Mouse (Mus musculus) kidney, adult 2 months (tissue): ENCODE results near the gene Mindy2. TPM values are rescaled to one million over a fixed set of nuclear protein-coding genes. Genes with fewer than 3 reads are reported as not detected.

Experiments used
- DNase-seq: peaks from one replicate; pipeline ENCODE4 v3.0.0; 2021
- H3K27ac ChIP-seq: fragments of 200-500 bp; 2 replicates; pipeline ENCODE4 v1.5.1; 2012; ENCODE audit warnings: low read depth, low read length, control low read depth, inconsistent platforms; ENCODE audit not compliant: insufficient read depth
- H3K27me3 ChIP-seq: fragments of 200-500 bp; replicated peaks from 2 replicates; pipeline ENCODE4 v1.6.1; 2012; ENCODE audit warnings: mild to moderate bottlenecking, moderate library complexity, low read length, inconsistent platforms; ENCODE audit not compliant: control insufficient read depth, insufficient read depth
- H3K36me3 ChIP-seq: fragments of 200-500 bp; 2 replicates; pipeline ENCODE4 v1.6.1; 2012; ENCODE audit warnings: mild to moderate bottlenecking, moderate library complexity, low read length, inconsistent platforms; ENCODE audit not compliant: control insufficient read depth, insufficient read depth
- H3K4me1 ChIP-seq: fragments of 200-500 bp; 2 replicates; pipeline ENCODE4 v1.6.1; 2011; ENCODE audit warnings: low read length; ENCODE audit not compliant: control insufficient read depth, insufficient read depth
- H3K4me3 ChIP-seq: fragments of 200-500 bp; 2 replicates; pipeline ENCODE4 v1.5.1; 2011; ENCODE audit warnings: mild to moderate bottlenecking, low read depth, low read length, control low read depth; ENCODE audit not compliant: insufficient read depth
- CTCF ChIP-seq: fragments of 200-500 bp; conservative IDR thresholded peaks from 2 replicates; pipeline ENCODE4 v1.5.1; 2011; ENCODE audit warnings: low read depth, mild to moderate bottlenecking, control low read depth, low read length, moderate library complexity, mixed read lengths; ENCODE audit not compliant: insufficient read depth, insufficient read length
- POLR2A ChIP-seq: fragments of 200-500 bp; IDR thresholded peaks from one replicate; pipeline ENCODE4 v1.6.1; 2011; ENCODE audit warnings: low read depth, low read length, control low read depth
- WGBS: fragments of 180-500 bp; shearing (Covaris S2); methylation state at CpG from one replicate; pipeline ENCODE4 v1.1.7; 2018; 5-methylcytosine and 5-hydroxymethylcytosine counted together
- polyA plus RNA-seq: library from polyadenylated mRNA; depleted of rRNA; stranded (reverse); fragments of >200 nt; gene quantifications from 2 replicates; pipeline ENCODE4 v1.2.3, GENCODE M21; 2012

Gene Mindy2
- polyA plus RNA-seq, 1 experiment = 10.0 TPM

DNA sequence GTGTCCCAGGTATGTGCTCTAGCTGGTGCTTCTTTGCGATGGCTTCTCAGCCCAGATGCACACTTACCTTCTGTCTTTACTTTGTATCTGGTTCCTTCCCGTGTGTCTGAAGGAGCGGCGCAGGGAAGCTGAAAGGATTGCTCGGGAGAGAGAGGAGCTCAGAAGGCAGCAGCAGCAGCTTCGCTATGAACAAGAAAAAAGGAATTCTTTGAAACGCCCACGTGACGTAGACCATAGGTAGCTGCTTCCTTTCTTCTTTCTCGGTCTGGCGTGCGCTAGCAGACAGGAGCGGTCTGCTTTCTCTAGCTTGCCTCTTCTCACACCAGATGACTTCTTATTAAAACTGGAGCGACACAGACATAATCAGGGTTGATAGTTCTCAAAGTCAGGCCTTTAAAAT is 72.3 kb downstream of the Mindy2 start:
- Histone ChIP-seq H3K4me3 (no peak overlapping the region), H3K27me3 (no peaks in the 10 kb centered on the region), H3K36me3 (peaks cover 14% of the 10 kb centered on the region), H3K4me1 (no peaks in the 10 kb centered on the region), H3K27ac (no peak overlapping the region)
- TF ChIP-seq CTCF = no peak
- TF ChIP-seq POLR2A = no peak
- DNase-seq = no peak
- WGBS = 93% methylated on average over 14 of the region's 14 CpGs

DNA sequence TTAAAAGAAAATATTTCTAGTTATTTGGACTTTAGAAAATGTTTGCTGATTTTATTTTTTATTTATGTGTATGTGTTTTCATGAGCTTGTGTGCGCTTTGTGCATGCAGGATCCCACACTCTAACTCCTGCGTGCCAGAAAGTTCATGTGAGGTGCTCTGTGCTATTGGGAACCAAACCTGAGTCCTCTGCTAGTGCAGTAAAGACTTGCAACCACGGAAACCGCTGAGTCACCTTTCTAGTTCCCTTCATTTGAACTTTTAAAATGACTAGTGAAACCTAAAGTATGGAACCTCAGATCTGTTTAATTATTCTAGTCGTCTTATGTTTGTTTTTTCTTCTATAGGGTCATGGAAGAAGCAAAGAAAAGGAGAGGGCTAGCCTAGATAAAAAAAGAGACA is 76.0 kb downstream of the Mindy2 start:
- DNase-seq = no peak
- Histone ChIP-seq H3K27me3 (no peaks in the 10 kb centered on the region), H3K27ac (no peak overlapping the region), H3K4me1 (no peaks in the 10 kb centered on the region), H3K4me3 (no peak overlapping the region), H3K36me3 (peaks cover 12% of the 10 kb centered on the region)
- 84% methylated on average over 5 of the region's 5 CpGs for WGBS
- TF ChIP-seq POLR2A = no peak
- no peak for TF ChIP-seq CTCF

DNA sequence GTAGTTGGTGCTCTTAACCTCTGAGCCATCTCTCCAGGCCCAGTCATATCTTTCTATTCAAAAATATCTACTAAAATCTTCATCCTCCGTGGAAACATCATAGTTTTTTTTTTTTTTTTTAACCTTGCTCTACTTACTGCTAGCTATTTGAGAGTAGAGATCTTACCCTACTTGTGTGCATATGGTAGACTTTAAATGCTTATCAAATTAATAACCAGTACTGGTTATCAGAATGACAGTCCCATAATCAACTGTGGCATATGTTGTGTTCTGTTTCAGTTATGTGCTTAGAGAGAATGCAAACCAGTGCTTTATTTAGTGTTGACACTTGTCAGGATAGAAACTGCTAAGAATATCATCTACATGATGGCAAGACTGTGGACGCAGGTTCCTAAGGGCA is 78.9 kb downstream of the Mindy2 start:
- H3K4me1 ChIP-seq = no peaks in the 10 kb centered on the region
- H3K36me3 ChIP-seq = peaks cover 12% of the 10 kb centered on the region
- H3K27me3 ChIP-seq = no peaks in the 10 kb centered on the region
- WGBS = 92% methylated on average over 2 of the region's 2 CpGs
- no peak overlapping the region for H3K4me3 ChIP-seq
- no peak for DNase-seq
- TF ChIP-seq POLR2A (no peak), CTCF (no peak)
- H3K27ac ChIP-seq = no peak overlapping the region

DNA sequence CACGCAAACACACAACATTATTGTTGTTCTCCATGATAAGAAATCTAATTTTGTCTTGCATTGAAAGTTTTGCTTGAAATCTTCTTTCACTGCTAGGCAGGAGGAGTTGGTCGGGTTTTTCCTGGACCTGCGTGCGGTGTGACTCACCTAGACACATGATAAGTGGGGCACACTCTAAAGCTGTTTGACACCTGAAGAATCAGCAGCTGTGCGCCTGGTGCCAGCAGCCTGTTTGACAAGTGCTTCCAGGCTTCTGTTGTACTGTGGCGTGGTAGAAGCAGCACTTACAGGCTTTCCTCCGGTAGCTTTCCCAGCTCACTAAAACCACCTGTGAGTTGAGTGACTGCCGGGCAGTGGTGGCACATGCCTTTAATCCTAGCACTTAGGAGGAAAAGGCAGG is 86.6 kb downstream of the Mindy2 start:
- peaks cover 3% of the 10 kb centered on the region for H3K36me3 ChIP-seq
- no peak for DNase-seq
- WGBS = 94% methylated on average over 8 of the region's 8 CpGs
- H3K27ac ChIP-seq = no peak overlapping the region
- H3K4me3 ChIP-seq = no peak overlapping the region
- TF ChIP-seq POLR2A = no peak
- no peak for TF ChIP-seq CTCF
- no peaks in the 10 kb centered on the region for H3K4me1 ChIP-seq
- no peaks in the 10 kb centered on the region for H3K27me3 ChIP-seq

DNA sequence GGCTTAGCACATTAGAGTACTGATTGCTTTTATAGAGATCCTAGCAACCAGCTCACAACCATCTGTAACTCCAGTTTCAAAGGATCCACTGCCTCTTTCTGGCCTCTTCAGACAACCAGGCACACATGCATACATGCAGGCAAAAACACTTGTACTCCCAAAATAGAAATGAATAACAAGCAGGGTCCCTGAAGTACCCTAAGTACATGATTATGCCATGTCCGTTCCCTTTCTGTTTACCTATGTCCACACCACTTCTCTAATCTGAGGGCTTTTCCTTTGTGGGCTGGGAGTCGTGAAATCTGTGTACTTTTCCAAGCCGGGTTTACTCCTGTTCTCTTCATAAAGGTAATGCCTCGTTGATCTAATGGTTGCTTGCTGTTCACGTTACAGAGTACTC is 89.3 kb downstream of the Mindy2 start:
- H3K4me3 ChIP-seq = no peak overlapping the region
- DNase-seq = no peak
- 77% methylated on average over 5 of the region's 5 CpGs for WGBS
- no peaks in the 10 kb centered on the region for H3K36me3 ChIP-seq
- no peak overlapping the region for H3K27ac ChIP-seq
- no peaks in the 10 kb centered on the region for H3K27me3 ChIP-seq
- H3K4me1 ChIP-seq = peaks cover 5% of the 10 kb centered on the region; the same call in 1 of the 2 replicates
- TF ChIP-seq CTCF = no peak
- TF ChIP-seq POLR2A = no peak

DNA sequence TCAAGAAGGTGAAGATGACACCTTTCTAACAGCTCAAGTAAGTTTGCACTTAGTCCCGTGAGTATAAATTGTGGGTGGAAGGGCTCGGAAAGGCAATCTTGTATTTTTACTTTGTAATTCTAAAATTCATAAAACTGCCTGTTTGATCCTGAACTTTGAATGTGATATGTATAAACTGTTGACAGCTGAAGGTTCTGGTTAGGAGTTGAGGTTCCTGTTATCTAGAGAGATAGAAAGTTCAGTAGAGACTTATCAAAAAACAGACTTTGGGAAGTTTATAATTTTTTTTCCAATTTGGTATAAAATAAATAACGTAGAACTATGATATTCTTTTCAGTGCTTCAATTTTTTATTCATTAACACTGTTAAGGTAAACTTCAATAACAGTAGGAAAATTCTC is 94.1 kb downstream of the Mindy2 start:
- H3K27ac ChIP-seq = no peak overlapping the region
- TF ChIP-seq POLR2A (no peak), CTCF (no peak)
- H3K36me3 ChIP-seq = no peaks in the 10 kb centered on the region; the same call in 1 of the 2 replicates
- no peaks in the 10 kb centered on the region for H3K27me3 ChIP-seq
- DNase-seq = no peak
- WGBS = 92% methylated on average over 3 of the region's 3 CpGs
- H3K4me1 ChIP-seq = peaks cover 5% of the 10 kb centered on the region; the same call in 1 of the 2 replicates
- no peak overlapping the region for H3K4me3 ChIP-seq

DNA sequence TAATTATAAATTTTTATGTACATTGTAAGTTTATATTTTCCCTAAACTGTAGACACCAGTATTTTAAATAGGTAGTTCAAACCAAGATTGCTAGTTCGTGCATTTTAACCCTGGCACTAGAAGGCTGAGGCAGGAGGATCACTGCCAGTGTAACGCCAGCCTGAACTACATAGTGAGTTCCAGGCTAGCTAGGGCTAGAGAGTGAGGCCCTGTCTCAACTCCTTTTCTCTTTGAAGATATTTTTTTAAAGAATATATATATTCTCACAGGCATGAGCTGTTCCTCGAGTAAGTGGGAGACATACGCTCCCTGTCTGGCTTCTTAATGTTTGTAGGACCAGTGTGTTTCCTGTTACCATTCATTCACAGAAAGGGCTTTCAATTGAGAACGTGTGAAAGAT is 100.2 kb downstream of the Mindy2 start:
- Histone ChIP-seq H3K36me3 (peaks cover 7% of the 10 kb centered on the region; the same call in 1 of the 2 replicates), H3K4me3 (no peak overlapping the region), H3K27ac (no peak overlapping the region), H3K27me3 (no peaks in the 10 kb centered on the region), H3K4me1 (no peaks in the 10 kb centered on the region)
- 89% methylated on average over 5 of the region's 5 CpGs for WGBS
- TF ChIP-seq CTCF (no peak), POLR2A (no peak)
- no peak for DNase-seq
